Mouse (Mus musculus) gonadal fat pad, adult 2 months (tissue): ENCODE data around the gene Hipk4. TPM values are rescaled to one million over a fixed set of nuclear protein-coding genes. Genes with fewer than 3 reads are reported as not detected.
"Not testable (repeated sequence)": the region's sequence is repeated elsewhere in the genome, so short reads cannot be mapped to it uniquely, and the experiment has no call there.

Experiments
- DNase-seq: peaks from one replicate; pipeline ENCODE4 v3.0.0-alpha.2; 2012; ENCODE audit warnings: low read depth
- polyA plus RNA-seq: library from polyadenylated mRNA; depleted of rRNA; stranded (reverse); fragments of >200 nt; gene quantifications from 2 replicates; pipeline ENCODE4 v1.2.3, GENCODE M21; 2012

Gene Hipk4
- polyA plus RNA-seq, 1 experiment: 1.3 TPM

DNA sequence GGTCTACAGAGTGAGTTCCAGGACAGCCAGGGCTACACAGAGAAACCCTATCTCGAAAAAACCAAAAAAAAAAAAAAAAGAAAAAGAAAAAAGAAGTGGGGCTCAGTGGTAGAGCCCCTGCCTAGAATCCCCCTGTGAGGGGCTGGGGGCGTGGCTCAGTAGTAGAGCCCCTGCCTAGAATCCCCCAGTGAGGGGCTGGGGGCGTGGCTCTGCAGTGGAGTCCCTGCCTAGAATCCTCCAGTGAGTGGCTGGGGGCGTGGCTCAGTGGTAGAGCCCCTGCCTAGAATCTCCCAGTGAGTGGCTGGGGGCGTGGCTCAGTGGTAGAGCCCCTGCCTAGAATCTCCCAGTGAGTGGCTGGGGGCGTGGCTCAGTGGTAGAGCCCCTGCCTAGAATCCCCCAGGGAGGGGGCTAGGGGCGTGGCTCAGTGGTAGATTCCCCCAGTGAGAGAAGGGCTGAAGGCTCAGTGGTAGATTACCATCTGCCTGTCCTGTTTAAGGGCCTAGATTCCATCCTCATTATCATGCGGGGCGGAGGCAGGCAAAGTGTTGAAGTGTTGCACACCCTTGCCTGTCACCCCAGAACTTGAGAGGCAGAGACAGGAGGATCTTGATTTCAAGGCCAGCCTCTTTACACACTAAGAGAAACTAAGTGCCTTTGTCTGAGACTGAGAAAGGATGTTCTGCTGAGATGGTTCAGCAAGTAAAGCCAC lies 28.3 kb upstream of the Hipk4 start:
- DNase-seq: not testable (repeated sequence)

DNA sequence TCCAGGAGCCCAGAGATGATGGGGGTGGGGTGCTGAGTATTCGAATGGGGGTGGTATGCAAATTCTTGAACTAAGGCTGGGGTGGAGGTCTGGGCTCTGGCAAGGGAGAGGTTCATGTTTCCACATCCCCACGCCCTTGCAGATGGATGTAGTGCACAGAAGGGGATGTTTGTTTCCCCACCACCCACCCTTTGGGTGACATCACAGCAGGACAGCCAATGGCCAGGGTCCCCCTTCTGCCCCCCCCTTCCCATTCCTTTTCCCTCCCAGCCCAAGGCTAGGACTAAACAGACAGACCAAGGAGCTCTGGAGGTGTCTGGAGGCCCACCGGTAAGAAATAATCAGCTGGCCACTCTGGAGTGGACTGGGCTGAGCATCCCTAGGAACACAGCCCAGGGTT lies 24.0 kb upstream of the Hipk4 start, which contains the start of gene Prx:
Gene Prx (plus strand): TSS at position 289 of the 400 bp plus-strand sequence.
- no peak for DNase-seq

DNA sequence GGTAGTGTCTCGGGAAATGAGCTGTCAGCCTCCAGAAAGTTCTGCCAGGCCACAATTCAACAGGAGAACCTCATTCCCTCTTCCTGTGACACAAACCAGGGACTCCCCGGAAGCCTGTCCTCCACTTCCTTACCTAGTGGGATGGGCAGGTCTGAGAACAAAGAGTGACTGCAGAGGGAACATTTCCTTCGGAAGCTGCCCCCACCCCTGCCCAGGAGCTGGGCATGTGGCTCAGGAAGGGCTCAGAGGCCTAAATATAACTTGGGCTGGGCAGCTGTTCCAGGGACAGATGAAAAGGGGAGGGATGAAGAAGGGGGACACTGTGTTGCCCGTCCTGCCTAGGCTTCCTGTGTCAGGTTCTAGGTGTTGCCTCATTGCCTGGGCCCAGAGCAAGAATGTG lies 21.4 kb upstream of the Hipk4 start:
- DNase-seq: no peak

DNA sequence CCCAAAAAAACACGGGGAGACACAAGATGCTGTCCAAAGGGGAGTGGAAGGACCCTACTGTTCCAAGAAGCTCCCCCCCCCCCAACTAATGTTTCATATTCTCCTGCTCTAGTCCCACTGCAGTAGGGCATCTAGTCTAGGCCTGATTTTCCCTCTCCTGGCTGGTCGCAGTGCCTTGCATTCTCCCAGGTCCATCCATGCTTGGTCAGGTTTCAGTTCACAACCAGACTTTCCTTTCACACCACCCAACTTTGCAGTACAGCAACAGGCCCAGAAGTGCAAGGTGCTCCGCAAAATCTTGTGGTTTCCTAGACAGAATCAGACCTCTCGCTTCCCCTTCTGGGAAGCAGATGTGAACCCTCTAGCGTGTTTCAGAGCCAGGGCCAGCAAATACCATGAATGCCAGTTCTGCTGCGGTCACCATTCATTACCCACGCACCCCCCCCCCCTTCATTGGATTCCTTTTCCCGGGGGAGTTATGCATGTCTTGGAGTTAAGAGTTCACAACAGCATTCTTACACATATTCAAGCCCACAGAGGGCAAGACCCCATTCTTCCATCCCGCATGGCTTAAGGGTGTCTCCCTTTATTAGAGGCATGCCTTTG lies 16.2 kb upstream of the Hipk4 start:
- no peak for DNase-seq

DNA sequence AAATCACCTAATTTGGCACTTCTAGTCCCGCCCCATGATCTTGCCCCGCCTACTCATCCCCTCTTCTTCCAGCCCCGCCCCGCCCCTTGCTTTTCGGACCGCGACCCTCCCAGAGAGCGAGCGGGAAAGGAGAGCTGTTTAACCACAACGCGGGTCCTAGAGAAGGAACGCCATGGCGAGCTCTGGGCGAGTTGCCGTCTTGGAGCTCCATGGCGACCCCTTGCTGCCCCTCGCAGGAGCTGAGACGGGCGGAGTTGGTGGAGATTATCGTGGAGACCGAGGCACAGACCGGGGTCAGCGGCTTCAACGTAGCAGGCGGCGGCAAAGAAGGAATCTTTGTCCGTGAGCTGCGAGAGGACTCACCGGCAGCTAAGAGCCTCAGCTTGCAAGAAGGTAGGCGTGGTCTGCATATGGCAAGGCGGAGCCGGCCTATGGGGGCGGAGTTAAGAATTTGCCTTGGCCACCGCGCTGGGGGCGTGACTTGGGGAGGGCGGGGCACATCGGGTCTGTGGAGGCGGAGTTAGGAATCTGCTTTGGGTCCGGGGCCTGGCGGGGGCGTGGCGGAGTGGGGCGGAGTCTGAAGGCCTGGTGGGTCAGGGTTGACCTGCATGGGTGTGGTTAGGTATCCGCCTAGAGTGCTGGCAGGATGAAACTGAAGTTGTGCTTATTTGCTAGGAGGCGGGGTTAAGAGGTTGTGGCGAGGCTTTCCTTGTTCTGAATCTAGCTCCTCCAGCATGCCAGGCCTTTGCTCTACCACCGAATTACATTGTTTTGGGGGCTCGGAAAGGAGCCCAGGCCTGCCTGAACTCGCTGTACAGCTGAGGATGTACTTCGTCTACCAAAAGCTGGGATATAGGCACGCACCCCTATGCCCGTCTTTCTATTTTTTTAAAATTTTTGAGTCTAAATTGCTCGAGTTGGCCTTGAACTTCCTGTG lies 15.1 kb upstream of the Hipk4 start:
- DNase-seq: peak; percentile 78

DNA sequence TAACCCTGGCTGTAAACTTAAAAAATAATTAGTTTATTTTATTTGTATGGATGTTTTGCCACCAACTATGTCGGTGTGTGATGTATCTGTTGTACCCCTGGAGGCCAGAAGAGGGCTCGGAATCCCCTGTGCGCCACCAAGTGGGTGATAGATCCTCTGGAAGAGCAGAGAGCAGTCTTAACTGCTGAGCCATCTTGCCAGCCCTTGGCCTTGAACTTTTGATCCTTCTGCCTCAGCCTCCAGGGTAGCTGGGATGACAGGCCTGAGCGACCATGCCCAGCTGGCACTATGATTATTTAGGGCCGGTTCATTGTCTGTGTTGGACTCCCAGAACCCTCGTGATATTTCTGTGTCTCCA lies 14.4 kb upstream of the Hipk4 start:
- no peak for DNase-seq

DNA sequence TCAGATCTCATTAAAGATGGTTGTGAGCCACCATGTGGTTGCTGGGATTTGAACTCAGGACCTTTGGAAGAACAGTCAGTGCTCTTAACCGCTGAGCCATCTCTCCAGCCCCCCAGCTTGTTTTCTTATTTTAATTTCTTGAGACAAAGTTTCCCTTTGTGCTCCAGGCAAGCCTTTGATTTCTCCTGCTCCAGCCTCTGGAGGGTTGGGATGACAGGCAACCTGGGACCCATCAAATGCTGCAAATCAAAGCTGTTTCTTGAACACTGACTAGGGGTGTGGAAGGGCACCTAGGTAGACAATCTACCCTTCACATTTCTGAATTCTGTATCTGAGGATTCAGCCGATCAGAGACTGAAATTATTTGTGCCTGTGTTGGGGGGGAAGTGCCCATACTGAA lies 12.3 kb upstream of the Hipk4 start:
- no peak for DNase-seq

DNA sequence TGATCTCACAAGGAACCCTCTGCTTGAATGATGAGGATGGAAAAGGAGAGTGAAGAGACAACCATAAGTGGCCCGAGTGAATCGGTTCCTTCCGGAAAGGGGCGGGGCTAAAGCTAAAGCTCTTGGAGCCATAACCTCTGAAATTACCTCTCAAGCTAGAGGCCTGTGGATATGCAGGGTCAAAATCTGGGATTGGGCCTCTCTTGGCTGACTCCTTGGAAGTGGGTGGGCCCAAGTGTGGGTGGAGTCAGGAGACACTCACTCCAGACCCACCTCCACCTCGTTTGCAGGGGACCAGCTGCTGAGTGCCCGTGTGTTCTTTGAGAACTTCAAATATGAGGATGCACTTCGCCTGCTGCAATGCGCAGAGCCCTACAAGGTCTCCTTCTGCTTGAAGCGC lies 8.1 kb upstream of the Hipk4 start:
- DNase-seq: no peak

DNA sequence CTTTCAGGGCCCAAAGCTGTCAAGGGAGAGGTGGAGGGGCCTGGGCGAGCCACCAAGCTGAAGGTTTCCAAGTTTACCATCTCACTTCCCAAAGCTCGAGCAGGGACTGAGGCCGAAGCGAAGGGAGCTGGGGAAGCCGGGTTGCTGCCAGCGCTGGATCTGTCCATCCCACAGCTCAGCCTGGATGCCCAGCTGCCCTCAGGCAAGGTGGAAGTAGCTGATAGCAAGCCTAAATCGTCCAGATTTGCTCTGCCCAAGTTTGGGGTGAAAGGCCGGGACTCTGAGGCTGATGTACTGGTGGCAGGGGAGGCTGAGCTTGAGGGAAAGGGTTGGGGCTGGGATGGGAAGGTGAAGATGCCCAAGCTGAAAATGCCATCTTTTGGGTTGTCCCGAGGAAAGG lies 4.8 kb upstream of the Hipk4 start:
- no peak for DNase-seq

DNA sequence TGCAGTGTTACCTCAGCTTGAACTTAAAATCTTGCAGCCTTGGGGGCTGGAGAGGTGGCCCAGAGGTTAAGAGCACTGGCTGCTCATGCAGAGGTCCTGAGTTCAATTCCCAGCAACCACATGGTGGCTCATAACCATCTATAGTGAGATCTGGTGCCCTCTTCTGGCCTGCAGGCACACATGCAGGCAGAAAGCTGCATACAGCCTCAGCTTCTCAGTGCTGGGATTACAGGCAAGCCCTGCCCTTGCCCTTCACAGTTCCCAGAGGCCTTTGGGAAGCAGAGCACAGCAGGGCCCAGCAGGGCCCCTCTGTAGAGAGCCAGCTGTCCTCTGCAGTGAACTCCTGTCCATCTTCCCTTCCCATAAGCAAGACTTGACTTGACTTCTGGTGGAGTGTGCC lies 3.0 kb upstream of the Hipk4 start:
- DNase-seq: no peak

DNA sequence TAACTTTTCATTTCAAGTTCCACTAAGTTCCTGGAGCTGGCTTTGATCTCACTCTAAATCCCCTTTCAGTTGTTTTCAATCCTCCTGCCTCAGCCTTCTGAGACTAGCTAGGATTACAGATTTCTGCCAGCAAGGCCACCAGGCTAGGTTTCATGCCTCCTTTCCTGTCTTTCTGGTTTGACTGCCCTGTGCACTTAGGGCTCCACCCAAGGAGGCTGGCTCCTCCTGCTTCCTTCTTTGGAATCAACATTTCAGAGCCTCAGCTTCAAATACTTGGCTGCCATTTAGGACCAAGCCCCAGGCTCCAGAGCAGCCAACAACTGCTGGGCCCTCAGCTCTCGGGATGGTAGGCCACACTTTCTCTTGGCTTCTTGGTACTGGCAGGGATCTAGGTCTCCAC lies 2.5 kb upstream of the Hipk4 start:
- peak; percentile 70 for DNase-seq

DNA sequence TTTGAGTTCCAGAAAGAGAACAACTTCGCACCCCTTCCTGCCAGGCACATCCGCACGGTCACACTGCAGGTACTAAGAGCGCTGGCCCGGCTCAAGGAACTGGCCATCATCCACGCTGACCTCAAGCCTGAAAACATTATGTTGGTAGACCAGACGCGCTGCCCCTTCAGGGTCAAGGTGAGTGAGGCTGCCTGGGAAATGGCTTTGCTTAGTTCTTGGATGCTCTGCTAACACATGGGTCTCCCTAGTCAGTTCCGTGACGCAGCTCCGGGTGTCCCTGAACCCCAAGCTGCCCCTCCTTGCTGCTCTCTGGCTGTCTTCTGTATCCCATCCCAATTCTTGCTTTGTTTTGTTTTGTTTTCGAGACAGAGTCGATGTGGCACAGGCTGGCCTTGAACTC lies 738 bp downstream of the Hipk4 start:
- no peak for DNase-seq

DNA sequence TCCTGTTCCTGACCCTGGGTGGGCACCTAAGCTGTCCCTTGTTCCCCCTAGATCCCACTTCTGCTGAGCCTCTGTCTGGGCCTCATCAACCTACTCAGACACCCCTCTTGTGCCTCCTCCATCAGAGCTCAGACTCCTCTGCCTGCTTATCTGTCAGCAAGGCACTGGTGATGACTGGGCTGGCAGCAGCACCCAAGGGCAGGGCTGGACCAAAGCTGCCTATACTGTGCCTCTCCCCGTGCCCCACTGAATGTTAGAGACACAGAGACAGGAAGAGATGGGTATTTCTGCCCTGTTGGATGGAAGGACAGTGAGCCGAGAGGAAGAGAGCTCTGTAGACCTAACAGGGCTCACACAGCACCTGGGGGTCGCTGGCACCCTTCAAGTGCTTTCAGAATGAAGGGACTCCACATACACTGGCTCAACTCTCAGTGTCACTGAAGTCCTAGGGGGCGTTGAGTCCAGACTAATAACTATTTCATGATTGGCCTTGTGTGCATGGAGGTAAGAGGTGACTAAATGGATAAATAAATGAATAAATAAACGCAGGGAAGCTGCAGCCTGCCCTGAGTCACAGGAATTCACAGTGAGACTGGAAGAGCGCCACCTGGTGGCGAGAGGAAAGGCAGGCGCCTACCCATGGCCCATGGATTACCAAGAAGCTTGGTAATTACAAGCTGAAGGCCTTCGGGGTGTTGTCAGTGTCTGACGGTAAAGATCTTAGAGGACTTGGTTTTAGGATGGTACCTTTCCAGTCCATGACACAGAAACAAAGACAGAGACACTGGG lies 3.2 kb downstream of the Hipk4 start:
- no peak for DNase-seq

DNA sequence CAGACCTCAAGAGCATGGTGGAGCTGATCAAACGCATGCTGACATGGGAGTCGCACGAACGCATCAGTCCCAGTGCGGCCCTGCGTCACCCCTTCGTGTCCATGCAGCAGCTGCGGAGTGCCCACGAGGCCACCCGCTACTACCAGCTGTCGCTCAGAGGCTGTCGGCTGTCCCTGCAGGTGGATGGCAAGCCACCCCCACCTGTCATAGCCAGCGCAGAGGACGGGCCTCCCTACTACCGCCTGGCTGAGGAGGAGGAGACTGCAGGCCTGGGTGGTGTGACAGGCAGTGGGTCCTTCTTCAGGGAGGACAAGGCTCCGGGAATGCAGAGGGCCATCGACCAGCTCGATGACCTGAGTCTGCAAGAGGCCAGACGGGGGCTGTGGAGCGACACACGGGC lies 6.0 kb downstream of the Hipk4 start:
- no peak for DNase-seq

DNA sequence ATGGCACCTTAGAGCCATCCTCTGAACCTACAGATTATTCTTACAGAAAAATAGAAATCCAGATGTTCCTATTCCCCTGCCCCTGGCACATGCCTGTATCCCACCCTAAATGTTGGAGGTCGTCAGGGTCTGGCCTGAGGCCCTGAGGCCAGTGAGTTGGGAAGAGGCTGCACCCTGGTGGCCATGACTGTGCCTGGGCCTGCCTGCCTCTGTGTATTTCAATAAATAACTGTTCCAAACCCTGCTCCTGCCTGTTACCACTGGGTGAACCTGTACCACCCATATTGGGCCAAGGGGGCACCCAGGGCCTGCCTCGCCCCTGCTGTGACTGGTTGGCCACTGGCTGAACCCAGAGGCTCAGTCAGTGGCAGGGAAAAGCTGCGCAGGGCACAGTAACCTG lies 7.9 kb downstream of the Hipk4 start:
- no peak for DNase-seq

DNA sequence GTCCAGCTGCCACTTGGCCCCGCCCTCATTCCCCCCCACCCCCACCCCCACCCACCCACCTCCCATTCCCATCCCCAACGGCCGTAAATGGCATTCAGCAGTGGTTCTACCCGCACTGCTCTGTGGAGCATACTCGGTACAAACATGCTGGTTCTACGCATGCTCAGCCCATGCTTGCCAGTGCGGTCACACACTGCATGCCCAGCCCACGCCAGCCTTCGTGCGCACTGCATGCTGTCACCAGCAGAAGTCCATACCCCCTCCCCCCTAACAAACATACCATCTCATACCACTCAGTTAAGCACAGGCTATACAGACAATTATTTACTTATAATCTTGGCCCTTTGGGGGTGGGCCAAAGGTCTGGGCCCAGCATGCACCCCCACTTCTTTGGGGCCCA lies 8.6 kb downstream of the Hipk4 start:
- no peak for DNase-seq

DNA sequence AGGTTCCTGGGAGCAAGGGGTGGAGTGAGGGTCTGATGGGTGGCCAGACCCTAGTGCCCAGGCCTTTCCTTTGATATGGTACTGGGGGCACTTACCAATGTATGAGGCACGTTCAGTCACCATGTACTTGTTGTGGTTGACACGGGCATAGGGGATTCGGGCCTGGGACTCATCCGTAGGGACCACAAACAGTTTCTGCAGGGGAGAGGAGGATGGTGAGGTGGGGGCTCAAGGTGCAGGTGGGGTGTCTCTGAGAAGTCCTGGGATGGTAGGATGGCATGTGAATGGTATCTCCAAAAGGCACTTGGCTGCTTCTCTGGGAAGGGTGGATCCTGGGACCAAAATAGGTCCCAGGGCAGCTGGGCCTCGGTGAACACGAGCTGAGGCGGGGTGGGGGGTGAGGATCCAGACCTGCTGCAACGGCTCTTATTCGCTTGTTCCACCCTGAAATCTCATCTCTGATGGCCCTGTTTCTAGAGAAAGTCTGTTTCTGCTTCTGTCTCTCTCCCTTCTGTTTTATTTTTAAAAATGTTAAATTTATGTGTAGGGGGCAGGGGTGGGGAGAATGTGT lies 9.5 kb downstream of the Hipk4 start:
- DNase-seq: no peak

DNA sequence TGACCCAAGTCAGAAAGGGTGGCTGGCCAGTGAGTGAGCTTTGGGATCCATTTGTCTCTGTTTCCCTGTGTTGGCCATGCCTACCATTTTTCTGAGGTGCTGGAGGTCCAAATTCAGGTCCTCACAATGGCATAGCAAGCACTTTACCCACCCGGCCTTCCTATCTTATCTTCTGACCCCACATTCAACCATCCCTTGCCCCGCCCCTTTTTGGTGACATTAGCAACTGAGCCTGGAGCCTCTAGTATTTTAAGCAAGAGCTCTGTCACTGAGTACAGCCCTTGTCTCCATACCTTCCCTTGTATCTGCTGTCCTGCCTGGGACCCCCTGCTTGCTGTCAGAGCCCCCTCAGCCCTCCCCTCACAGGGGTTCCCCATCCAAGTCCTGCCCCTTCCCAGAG lies 12.3 kb downstream of the Hipk4 start:
- DNase-seq: no peak

DNA sequence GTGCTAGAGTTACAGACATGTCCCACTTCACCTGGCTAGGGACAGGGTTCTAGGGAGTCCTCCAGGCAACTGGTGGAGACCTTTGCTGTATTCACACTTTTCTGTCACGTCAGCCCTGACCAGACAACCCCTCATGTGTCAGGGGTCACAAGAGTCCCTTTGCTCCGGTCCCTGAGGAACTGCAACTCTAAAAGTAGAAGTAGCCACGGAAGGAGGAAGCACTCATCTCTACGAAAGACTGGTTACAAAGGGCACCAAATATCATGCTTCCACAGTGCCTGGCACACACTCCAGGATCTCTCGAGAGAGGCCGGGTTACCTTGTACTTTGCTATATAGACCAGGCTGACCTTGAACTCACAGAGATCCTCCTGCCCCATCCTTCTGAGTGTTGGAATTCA lies 13.6 kb downstream of the Hipk4 start:
- DNase-seq: no peak

DNA sequence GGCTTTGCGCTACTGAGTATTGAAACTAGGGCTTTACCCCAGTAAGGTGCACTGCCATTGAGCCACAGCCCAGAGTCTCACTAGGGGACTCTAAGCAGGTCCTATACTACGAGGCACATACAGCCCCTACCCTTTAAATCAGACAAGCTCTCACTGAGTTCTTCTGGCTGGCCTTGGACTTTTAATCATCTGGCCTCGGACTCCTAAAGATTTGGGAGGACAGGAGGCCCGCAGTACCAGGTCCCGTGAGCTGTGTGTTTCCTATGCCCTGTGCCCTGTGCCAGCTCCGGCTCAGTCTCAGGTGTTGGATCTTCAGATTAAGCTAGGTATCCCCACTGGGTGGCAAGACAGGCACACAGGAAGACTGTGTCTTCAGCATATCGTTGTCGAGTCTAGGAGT lies 14.9 kb downstream of the Hipk4 start:
- DNase-seq: no peak

DNA sequence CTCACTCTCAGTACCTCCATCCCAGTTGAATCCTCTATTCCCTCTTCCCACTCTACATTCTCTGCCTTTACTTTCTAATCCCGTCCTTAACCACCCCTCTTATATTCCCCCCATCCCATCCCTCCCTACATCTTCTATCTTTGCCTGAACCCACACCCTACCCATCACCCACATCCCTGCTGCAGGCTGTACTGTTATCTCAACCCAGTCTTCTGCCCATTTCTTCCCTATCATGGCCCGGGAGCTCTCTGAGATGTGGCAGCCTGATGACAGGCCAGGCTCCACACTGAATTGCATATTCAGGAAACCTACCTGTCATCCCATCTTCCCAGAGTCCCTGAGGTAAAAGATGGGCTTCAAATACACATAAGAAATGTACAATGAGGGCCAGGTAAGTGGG lies 15.7 kb downstream of the Hipk4 start:
- no peak for DNase-seq

DNA sequence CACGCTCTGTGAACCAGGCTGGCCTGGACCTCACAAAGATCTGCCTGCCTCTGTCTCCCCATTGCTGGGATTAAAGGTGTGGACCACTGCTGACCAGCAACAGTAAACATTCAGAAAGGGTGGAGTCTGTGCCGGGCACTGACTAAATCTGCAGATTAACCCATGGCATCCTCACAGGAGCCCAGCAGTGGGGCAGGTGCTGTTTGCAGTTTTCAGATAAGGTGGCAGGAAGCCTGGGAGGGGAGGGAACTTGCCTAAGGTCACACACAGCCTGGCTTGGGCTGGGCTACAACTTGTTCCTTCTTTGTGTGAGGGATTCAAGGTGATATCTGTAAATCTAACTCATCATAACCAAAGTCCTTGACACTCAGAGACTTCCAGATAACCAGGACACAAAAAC lies 17.5 kb downstream of the Hipk4 start:
- no peak for DNase-seq
